Mouse (Mus musculus) stomach, postnatal 0 days (tissue): ENCODE measurements around the gene Fhit. TPM values are rescaled to one million over a fixed set of nuclear protein-coding genes. Genes with fewer than 3 reads are reported as not detected.

Experiments
- ATAC-seq: fragments of 200-750 bp; cut with Nextera tagmentation; 2 replicates; pipeline ENCODE4 v1.8.0; 2017; ENCODE audit not compliant: low FRiP score, low TSS enrichment
- DNase-seq: peaks from one replicate; pipeline ENCODE4 v3.0.0-alpha.2; 2016; ENCODE audit warnings: low spot score
- H3K27ac ChIP-seq: fragments of 300-500 bp; sonication (generic); replicated peaks from 2 replicates; pipeline ENCODE4 v1.5.1; 2014; ENCODE audit warnings: mild to moderate bottlenecking, control low read depth
- H3K27me3 ChIP-seq: fragments of 300-500 bp; sonication (generic); 2 replicates; pipeline ENCODE4 v1.6.1; 2014; ENCODE audit warnings: low read length; ENCODE audit not compliant: control insufficient read depth, insufficient read depth
- H3K36me3 ChIP-seq: fragments of 300-500 bp; sonication (generic); 2 replicates; pipeline ENCODE4 v1.6.1; 2014; ENCODE audit warnings: low read length, mixed read lengths; ENCODE audit not compliant: control insufficient read depth, insufficient read depth
- H3K4me1 ChIP-seq: fragments of 300-500 bp; sonication (generic); replicated peaks from 2 replicates; pipeline ENCODE4 v1.6.1; 2014; ENCODE audit warnings: antibody characterized with exemption; ENCODE audit not compliant: control insufficient read depth, insufficient read depth
- H3K4me2 ChIP-seq: fragments of 300-500 bp; sonication (generic); replicated peaks from 2 replicates; pipeline ENCODE4 v1.6.1; 2014; ENCODE audit warnings: low read depth, mild to moderate bottlenecking, control low read depth, moderate library complexity
- H3K4me3 ChIP-seq: fragments of 300-500 bp; sonication (generic); 2 replicates; pipeline ENCODE4 v1.5.1; 2014; ENCODE audit warnings: low read depth, low read length, control low read depth
- H3K9ac ChIP-seq: fragments of 300-500 bp; sonication (generic); 2 replicates; pipeline ENCODE4 v1.6.1; 2014; ENCODE audit warnings: mild to moderate bottlenecking, low read length, control low read depth, mixed read lengths
- H3K9me3 ChIP-seq: fragments of 300-500 bp; sonication (generic); 2 replicates; pipeline ENCODE4 v1.6.1; 2016; ENCODE audit warnings: low read length; ENCODE audit not compliant: control insufficient read depth
- CTCF ChIP-seq: IDR thresholded peaks from 2 replicates; pipeline ENCODE4 v1.5.1; 2016; ENCODE audit warnings: antibody characterized with exemption, low read depth, mild to moderate bottlenecking, moderate library complexity
- EP300 ChIP-seq: optimal IDR thresholded peaks from 2 replicates; pipeline ENCODE3; 2016; ENCODE audit warnings: antibody characterized with exemption
- WGBS: fragments of 180-500 bp; shearing (Covaris S2); extraction: QIAGEN DNeasy Blood & Tissue Kit; methylation state at CpG from one replicate; pipeline ENCODE4 v1.1.7; 2014; 5-methylcytosine and 5-hydroxymethylcytosine counted together
- polyA plus RNA-seq: library from polyadenylated mRNA; unstranded; fragments of >200 nt; fragmentation: Nextera tagmentation; extraction: Ambion mirVana; gene quantifications from 2 replicates; pipeline ENCODE4 v1.2.1, GENCODE M21; 2015

The Fhit gene
- polyA plus RNA-seq, 1 experiment from 2014 or later = 12.2 TPM

DNA sequence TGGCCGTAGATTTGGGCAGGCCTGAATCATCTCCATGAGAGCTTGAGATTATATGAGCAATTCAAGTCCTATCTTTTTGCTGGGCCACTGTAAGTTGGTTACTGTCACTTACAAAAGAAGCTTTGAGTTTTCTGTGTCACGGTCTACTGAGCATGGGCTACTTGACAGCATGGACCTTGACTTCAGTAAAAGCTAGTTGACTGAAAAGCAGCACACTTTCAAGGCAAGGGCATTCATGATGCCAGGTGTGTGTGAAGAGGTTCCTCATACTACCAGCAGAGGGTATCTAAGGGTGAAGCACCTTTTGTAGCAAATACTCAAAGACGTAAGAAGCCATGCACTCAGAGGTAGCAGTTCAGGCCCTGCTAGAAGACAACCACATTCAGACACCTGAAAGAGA, 1548.7 kb downstream of the Fhit start:
- Histone ChIP-seq H3K36me3 (no peaks in the 10 kb centered on the region), H3K9me3 (no peaks in the 10 kb centered on the region), H3K4me2 (no peak overlapping the region), H3K27ac (no peak overlapping the region), H3K4me1 (no peaks in the 10 kb centered on the region), H3K9ac (no peak overlapping the region), H3K4me3 (no peak overlapping the region), H3K27me3 (no peaks in the 10 kb centered on the region)
- DNase-seq (no peak), ATAC-seq (no peak)
- TF ChIP-seq EP300 (no peak), CTCF (peak; percentile 29)
- 86% methylated on average over 3 of the region's 3 CpGs for WGBS

DNA sequence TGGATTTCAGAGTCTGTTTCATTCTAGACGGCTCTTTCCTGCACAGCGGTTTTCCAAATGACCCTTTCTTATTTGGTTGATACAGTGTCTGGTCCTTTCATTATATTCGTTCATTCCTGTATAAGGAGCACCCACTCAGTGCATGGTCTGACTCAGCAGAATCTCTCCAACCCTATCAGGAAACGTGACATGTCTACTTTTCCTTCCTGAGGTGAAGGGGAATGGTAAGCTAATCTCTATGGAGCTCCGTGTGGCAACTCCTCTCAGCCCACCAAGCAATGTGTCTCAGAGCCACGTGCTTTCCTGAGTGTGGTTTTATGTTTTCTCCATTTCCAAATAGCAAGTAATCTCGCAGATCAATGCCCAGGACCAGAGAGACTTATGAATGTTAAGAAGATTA, 1552.7 kb downstream of the Fhit start:
- no peak for ATAC-seq
- no peaks in the 10 kb centered on the region for H3K36me3 ChIP-seq

DNA sequence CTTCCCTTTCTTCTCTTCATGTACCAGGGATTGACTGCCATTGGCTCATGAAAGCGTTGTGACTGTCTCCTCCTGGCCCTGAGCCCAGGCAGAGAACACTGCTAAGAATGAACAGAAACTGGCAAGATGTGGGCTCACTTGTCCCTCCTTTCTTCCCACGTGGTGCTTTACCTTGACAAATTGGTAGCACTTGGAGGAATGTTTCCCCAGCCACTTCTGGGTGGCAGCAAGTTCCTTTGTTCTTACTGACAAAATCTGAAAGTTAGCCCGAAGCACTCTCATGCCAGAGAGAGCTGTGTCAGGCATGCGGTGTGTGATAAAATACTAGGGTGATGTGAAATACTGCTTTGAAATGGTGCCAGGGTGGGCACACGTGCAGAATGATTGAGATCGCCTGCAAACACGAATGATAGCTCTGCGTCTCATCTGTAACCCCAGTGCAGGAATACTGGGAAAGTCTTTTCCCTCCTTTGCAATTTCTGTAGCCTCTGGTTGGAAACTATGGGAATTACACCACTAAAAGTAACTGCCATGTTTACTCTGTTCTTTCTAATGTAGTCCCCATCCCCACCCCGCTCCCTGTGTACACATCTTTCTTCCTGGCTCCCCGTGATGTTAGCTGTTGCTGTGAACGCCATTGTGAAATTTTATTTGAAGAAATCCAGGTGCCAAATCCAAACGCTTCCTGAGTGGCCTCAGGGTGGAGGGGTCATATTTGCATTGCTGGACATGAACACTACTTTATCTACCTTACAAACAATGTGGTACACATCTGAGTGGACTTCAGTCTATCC, 1555.1 kb downstream of the Fhit start:
- 38% methylated on average over 12 of the region's 12 CpGs for WGBS
- Histone ChIP-seq H3K27me3 (no peaks in the 10 kb centered on the region), H3K4me2 (no peak overlapping the region), H3K4me1 (no peaks in the 10 kb centered on the region), H3K36me3 (no peaks in the 10 kb centered on the region), H3K9me3 (no peaks in the 10 kb centered on the region), H3K27ac (0 out of 2 replicates have a peak overlapping the region, but pooled peaks have one; percentile 13), H3K4me3 (no peak overlapping the region), H3K9ac (no peak overlapping the region)
- TF ChIP-seq EP300 (no peak), CTCF (no peak)
- DNase-seq (peak; percentile 15), ATAC-seq (peak; percentile 65; the same call in 1 of the 2 replicates)

More for the DNA sequence above, 1552.7 kb downstream of the Fhit start:
- H3K9me3 ChIP-seq = no peaks in the 10 kb centered on the region
- H3K4me1 ChIP-seq = no peaks in the 10 kb centered on the region
- no peak overlapping the region for H3K4me2 ChIP-seq
- H3K4me3 ChIP-seq = no peak overlapping the region
- H3K27me3 ChIP-seq = no peaks in the 10 kb centered on the region
- no peak for TF ChIP-seq EP300
- TF ChIP-seq CTCF = no peak
- no peak overlapping the region for H3K27ac ChIP-seq
- no peak overlapping the region for H3K9ac ChIP-seq
- DNase-seq = no peak
- 74% methylated on average over 7 of the region's 7 CpGs for WGBS

DNA sequence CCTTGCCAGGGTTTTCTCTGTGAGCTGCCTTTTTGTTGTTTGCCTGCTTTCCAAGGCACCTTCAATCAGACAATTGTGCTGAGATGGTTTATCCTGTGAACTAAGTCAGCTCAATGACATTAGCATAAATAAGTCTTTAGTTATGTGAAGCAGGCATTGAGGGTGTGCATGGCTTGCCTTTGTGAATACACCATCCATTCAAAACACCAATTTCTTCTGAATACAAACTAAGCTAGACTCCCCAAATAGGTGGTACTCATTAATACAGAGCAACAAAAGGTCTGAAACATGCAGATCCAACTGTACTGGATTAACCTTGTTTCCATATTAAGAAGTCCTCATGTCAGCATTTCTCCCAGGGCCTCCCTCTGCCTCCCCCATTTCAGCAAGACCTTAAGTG, 1561.6 kb downstream of the Fhit start:
- H3K9me3 ChIP-seq = no peaks in the 10 kb centered on the region
- no peaks in the 10 kb centered on the region for H3K36me3 ChIP-seq
- DNase-seq = no peak
- TF ChIP-seq EP300 (no peak), CTCF (no peak)
- H3K27me3 ChIP-seq = no peaks in the 10 kb centered on the region
- no peak overlapping the region for H3K9ac ChIP-seq
- H3K4me1 ChIP-seq = no peaks in the 10 kb centered on the region
- ATAC-seq = no peak
- no peak overlapping the region for H3K4me3 ChIP-seq
- H3K27ac ChIP-seq = no peak overlapping the region
- no peak overlapping the region for H3K4me2 ChIP-seq

DNA sequence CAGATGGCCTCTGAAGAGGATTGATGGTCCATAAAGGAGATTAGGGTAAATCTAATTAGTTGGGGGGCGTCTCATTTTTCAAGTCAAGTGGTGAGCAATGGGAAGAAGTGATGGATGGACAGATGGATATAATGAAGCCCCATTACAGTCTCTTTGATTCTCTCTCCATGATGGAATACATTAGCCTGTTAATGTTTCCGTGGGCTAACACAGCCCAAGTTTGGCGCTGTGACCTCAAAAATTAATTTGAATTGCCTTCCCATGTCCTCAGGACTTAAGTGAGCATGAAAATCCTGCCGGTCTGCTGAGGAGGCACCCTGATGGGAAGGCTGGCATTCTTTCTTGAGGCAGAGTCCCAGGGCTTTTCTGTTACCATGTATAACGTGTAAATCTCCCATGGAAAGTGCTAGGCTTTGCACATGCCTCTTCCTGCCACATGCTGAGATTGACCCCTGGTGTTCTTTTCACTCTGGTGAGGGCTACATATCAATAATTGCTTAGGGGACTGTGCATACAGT, 1564.3 kb downstream of the Fhit start:
- H3K4me3 ChIP-seq = no peak overlapping the region
- TF ChIP-seq EP300 (no peak), CTCF (no peak)
- WGBS = 65% methylated on average over 5 of the region's 5 CpGs
- DNase-seq (no peak), ATAC-seq (no peak)
- H3K4me1 ChIP-seq = no peaks in the 10 kb centered on the region
- H3K9me3 ChIP-seq = no peaks in the 10 kb centered on the region
- no peaks in the 10 kb centered on the region for H3K27me3 ChIP-seq
- H3K4me2 ChIP-seq = no peak overlapping the region
- H3K36me3 ChIP-seq = no peaks in the 10 kb centered on the region
- H3K27ac ChIP-seq = no peak overlapping the region
- H3K9ac ChIP-seq = no peak overlapping the region

DNA sequence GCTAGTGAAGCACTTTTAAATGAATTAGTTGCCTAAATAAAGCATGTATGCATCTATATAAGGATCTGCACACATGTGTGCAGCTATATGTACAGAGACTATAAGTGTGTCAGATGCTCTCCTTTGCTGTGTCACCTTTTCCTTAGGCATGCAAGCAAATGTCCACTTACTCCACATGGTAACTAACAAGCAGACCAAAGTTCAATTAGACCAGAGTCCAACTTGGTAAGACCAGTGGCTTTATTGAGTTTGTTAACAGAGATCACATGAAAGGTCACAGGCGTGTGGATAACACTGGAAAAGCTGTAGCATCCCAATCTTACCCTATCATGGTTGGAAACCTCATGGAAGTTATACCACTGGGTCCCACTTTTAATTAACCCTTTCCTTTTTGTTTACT, 1572.7 kb downstream of the Fhit start:
- ATAC-seq = no peak
- whole genome bisulfite sequencing = 73% methylated on average over 1 of the region's 1 CpGs

More for the DNA sequence above, 1572.7 kb downstream of the Fhit start:
- Histone ChIP-seq H3K27me3 (no peaks in the 10 kb centered on the region), H3K27ac (no peak overlapping the region), H3K4me2 (no peak overlapping the region), H3K4me1 (no peaks in the 10 kb centered on the region), H3K4me3 (no peak overlapping the region), H3K9ac (no peak overlapping the region), H3K9me3 (no peaks in the 10 kb centered on the region), H3K36me3 (no peaks in the 10 kb centered on the region)
- TF ChIP-seq EP300 (no peak), CTCF (no peak)
- DNase-seq = no peak
